Mouse (Mus musculus) liver, embryonic 16.5 days (tissue): ENCODE measurements around the gene Prss50. TPM values are rescaled to one million over a fixed set of nuclear protein-coding genes. Genes with fewer than 3 reads are reported as not detected.

Source experiments
- ATAC-seq: fragments of 200-750 bp; cut with Nextera tagmentation; 2 replicates; pipeline ENCODE4 v1.8.0; 2017; ENCODE audit warnings: low read depth, mild to moderate bottlenecking, moderate number of reproducible peaks, moderate library complexity
- H3K27ac ChIP-seq: fragments of 300-500 bp; sonication (generic); 2 replicates; pipeline ENCODE4 v1.5.1; 2014; ENCODE audit warnings: mild to moderate bottlenecking, low read length
- H3K27me3 ChIP-seq: fragments of 300-500 bp; sonication (generic); 2 replicates; pipeline ENCODE4 v1.6.1; 2014; ENCODE audit warnings: low read depth, low read length, mixed read lengths; ENCODE audit not compliant: control insufficient read depth, insufficient read depth
- H3K36me3 ChIP-seq: fragments of 300-500 bp; sonication (generic); 2 replicates; pipeline ENCODE4 v1.6.1; 2014; ENCODE audit warnings: mild to moderate bottlenecking; ENCODE audit not compliant: control insufficient read depth, insufficient read depth
- H3K4me1 ChIP-seq: fragments of 300-500 bp; sonication (generic); 2 replicates; pipeline ENCODE4 v1.6.1; 2014; ENCODE audit warnings: low read depth, low read length, mixed read lengths; ENCODE audit not compliant: control insufficient read depth
- H3K4me2 ChIP-seq: fragments of 300-500 bp; sonication (generic); 2 replicates; pipeline ENCODE4 v1.6.1; 2014; ENCODE audit warnings: low read depth, low read length, mixed read lengths
- H3K4me3 ChIP-seq: fragments of 300-500 bp; sonication (generic); 2 replicates; pipeline ENCODE4 v1.5.1; 2014; ENCODE audit warnings: low read depth, mild to moderate bottlenecking, low read length
- H3K9ac ChIP-seq: fragments of 300-500 bp; sonication (generic); 2 replicates; pipeline ENCODE4 v1.6.1; 2014; ENCODE audit warnings: low read depth, low read length
- H3K9me3 ChIP-seq: fragments of 300-500 bp; sonication (generic); replicated peaks from 2 replicates; pipeline ENCODE4 v1.6.1; 2016; ENCODE audit warnings: low read length; ENCODE audit not compliant: control insufficient read depth
- WGBS: fragments of 180-500 bp; shearing (Covaris S2); extraction: QIAGEN DNeasy Blood & Tissue Kit; methylation state at CpG from one replicate; pipeline ENCODE4 v1.1.7; 2014; ENCODE audit not compliant: insufficient replicate concordance; 5-methylcytosine and 5-hydroxymethylcytosine counted together
- polyA plus RNA-seq: library from polyadenylated mRNA; unstranded; fragments of >200 nt; fragmentation: Nextera tagmentation; extraction: Ambion mirVana; gene quantifications from 2 replicates; pipeline ENCODE4 v1.2.1, GENCODE M21; 2015

The Prss50 gene
- polyA plus RNA-seq, 1 experiment from 2014 or later, result 8.2 TPM

GRCm38 (mm10) chr9:110879191-110879920 lies 21.6 kb downstream of the Prss50 start, which contains the start of gene Als2cl:
Gene Als2cl, plus strand, starts transcription at chr9:110879870.
- Histone ChIP-seq H3K27ac (peak within 1 kb of the TSS; percentile 45), H3K9ac (peak within 1 kb of the TSS; percentile 54), H3K4me2 (peak within 1 kb of the TSS; percentile 54), H3K36me3 (no peaks in the 10 kb centered on the region), H3K27me3 (peaks cover 25% of the 10 kb centered on the region), H3K9me3 (no peaks in the 10 kb centered on the region), H3K4me1 (peaks cover 2% of the 10 kb centered on the region), H3K4me3 (peak within 1 kb of the TSS; percentile 61)
- WGBS, result 19% methylated on average over 12 of the region's 12 CpGs
- ATAC-seq, result no peak

- peak within 1 kb of the TSS; percentile 54 for H3K9ac ChIP-seq
- no peaks in the 10 kb centered on the region for H3K9me3 ChIP-seq
- no peaks in the 10 kb centered on the region for H3K36me3 ChIP-seq
- peak; percentile 53 for ATAC-seq
- H3K27me3 ChIP-seq, result peaks cover 21% of the 10 kb centered on the region
- peak within 1 kb of the TSS; percentile 54 for H3K4me2 ChIP-seq
- H3K4me3 ChIP-seq, result peak within 1 kb of the TSS; percentile 61
- peaks cover 2% of the 10 kb centered on the region for H3K4me1 ChIP-seq
- WGBS, result under 1% methylated on average over 57 of the region's 57 CpGs
- peak within 1 kb of the TSS; percentile 45 for H3K27ac ChIP-seq
These were observed 22.3 kb downstream of the Prss50 start, which contains the start of gene Tmie for GRCm38 (mm10) chr9:110879998-110880561. Gene Tmie, minus strand, starts transcription at chr9:110880113.

GRCm38 (mm10) chr9:110880772-110881171 lies 23.0 kb downstream of the Prss50 start:
- Histone ChIP-seq H3K4me3 (peak overlapping the region; percentile 61), H3K27ac (no peak overlapping the region), H3K27me3 (peaks cover 21% of the 10 kb centered on the region), H3K36me3 (no peaks in the 10 kb centered on the region), H3K9me3 (no peaks in the 10 kb centered on the region), H3K9ac (no peak overlapping the region; the same call in 1 of the 2 replicates), H3K4me1 (peaks cover 2% of the 10 kb centered on the region), H3K4me2 (peak overlapping the region; percentile 54)
- no peak for ATAC-seq
- 46% methylated on average over 4 of the region's 4 CpGs for WGBS

GRCm38 (mm10) chr9:110881953-110882352 lies 24.2 kb downstream of the Prss50 start:
- Histone ChIP-seq H3K36me3 (no peaks in the 10 kb centered on the region), H3K27me3 (peaks cover 21% of the 10 kb centered on the region), H3K4me2 (no peak overlapping the region), H3K9ac (no peak overlapping the region), H3K9me3 (no peaks in the 10 kb centered on the region), H3K4me3 (no peak overlapping the region), H3K27ac (no peak overlapping the region), H3K4me1 (peaks cover 2% of the 10 kb centered on the region)
- 54% methylated on average over 7 of the region's 7 CpGs for WGBS
- no peak for ATAC-seq

GRCm38 (mm10) chr9:110887388-110888303 lies 29.9 kb downstream of the Prss50 start:
- WGBS, result 41% methylated on average over 9 of the region's 9 CpGs
- Histone ChIP-seq H3K9me3 (no peaks in the 10 kb centered on the region), H3K4me2 (no peak overlapping the region), H3K27ac (no peak overlapping the region), H3K36me3 (no peaks in the 10 kb centered on the region), H3K27me3 (no peaks in the 10 kb centered on the region), H3K4me1 (peaks cover 14% of the 10 kb centered on the region), H3K9ac (no peak overlapping the region), H3K4me3 (no peak overlapping the region)
- ATAC-seq, result no peak

GRCm38 (mm10) chr9:110888935-110889334 lies 31.2 kb downstream of the Prss50 start:
- ATAC-seq, result no peak
- Histone ChIP-seq H3K9ac (no peak overlapping the region), H3K4me3 (no peak overlapping the region), H3K36me3 (no peaks in the 10 kb centered on the region), H3K4me2 (no peak overlapping the region), H3K4me1 (peaks cover 14% of the 10 kb centered on the region), H3K9me3 (no peaks in the 10 kb centered on the region), H3K27me3 (no peaks in the 10 kb centered on the region), H3K27ac (no peak overlapping the region)
- WGBS, result 82% methylated on average over 14 of the region's 14 CpGs

GRCm38 (mm10) chr9:110890026-110890783 lies 32.4 kb downstream of the Prss50 start:
- Histone ChIP-seq H3K27ac (no peak overlapping the region; the same call in 1 of the 2 replicates), H3K4me2 (peak overlapping the region; percentile 37), H3K4me1 (peaks cover 14% of the 10 kb centered on the region), H3K36me3 (no peaks in the 10 kb centered on the region), H3K27me3 (no peaks in the 10 kb centered on the region), H3K9me3 (no peaks in the 10 kb centered on the region), H3K9ac (no peak overlapping the region), H3K4me3 (peak overlapping the region; percentile 27)
- peak; percentile 68 for ATAC-seq
- WGBS, result 19% methylated on average over 21 of the region's 21 CpGs

GRCm38 (mm10) chr9:110891077-110891828 lies 33.5 kb downstream of the Prss50 start:
- no peak for ATAC-seq
- no peaks in the 10 kb centered on the region for H3K36me3 ChIP-seq

More at GRCm38 (mm10) chr9:110891077-110891828, 33.5 kb downstream of the Prss50 start:
- Histone ChIP-seq H3K4me1 (peaks cover 14% of the 10 kb centered on the region), H3K9me3 (no peaks in the 10 kb centered on the region), H3K27me3 (no peaks in the 10 kb centered on the region), H3K4me2 (no peak overlapping the region), H3K9ac (no peak overlapping the region), H3K4me3 (no peak overlapping the region), H3K27ac (no peak overlapping the region)
- 43% methylated on average over 12 of the region's 12 CpGs for WGBS
